Mouse (Mus musculus) erythroblast, embryonic 14.5 days (primary cell): ENCODE data around the gene Fam241b.
"Not testable (repeated sequence)": the region's sequence is repeated elsewhere in the genome, so short reads cannot be mapped to it uniquely, and the experiment has no call there.

Experiments
- GATA1 ChIP-seq: IDR thresholded peaks from 2 replicates; pipeline ENCODE4 v1.6.1; 2012; ENCODE audit warnings: low read length, inconsistent platforms, mixed read lengths
- TAL1 ChIP-seq: IDR thresholded peaks from 3 replicates; pipeline ENCODE4 v1.6.1; 2012; ENCODE audit warnings: low read length, inconsistent platforms, mixed read lengths

GRCm38 (mm10) chr10:62071346-62071745, 72.4 kb downstream of the Fam241b start:
- not testable (repeated sequence) for TF ChIP-seq GATA1, TAL1
